Mouse (Mus musculus): ENCODE results near the gene Zc2hc1b.

- no peak for TF ChIP-seq CTCF (IDR thresholded peaks at IDR 0.05; ENCODE audit: insufficient read depth, low read depth, low read length)
- no peak for TF ChIP-seq POLR2A (IDR thresholded peaks at IDR 0.05; ENCODE audit: insufficient read depth, low read depth, low read length)
Measured at GRCm38 (mm10) chr10:13155377-13155776, 22.4 kb downstream of the Zc2hc1b start.

Data from olfactory bulb, adult 2 months (tissue).